Mouse (Mus musculus): ENCODE results near the gene Nlrp5.
"Not testable (repeated sequence)": the region's sequence is repeated elsewhere in the genome, so short reads cannot be mapped to it uniquely, and the experiment has no call there.

DNA sequence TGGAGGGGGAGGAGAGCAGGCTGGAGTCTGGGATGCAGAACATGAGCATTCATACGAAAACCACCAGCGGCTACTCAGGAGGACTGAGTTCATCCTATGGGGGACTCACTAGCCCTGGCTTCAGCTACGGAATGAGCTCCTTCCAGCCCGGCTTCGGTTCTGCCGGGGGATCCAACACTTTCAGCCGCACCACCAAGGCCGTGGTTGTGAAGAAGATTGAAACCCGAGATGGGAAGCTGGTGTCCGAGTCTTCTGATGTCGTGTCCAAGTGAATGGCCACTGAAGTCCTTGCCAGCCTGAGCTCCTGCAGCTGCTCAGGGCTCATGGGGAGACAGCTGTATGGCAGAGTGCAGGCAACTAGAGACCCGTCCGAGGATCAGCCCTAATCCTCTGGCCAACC is 27.4 kb upstream of the Nlrp5 start:
- TF ChIP-seq CTCF, EP300 (IDR thresholded peaks at IDR 0.05): not testable (repeated sequence)
